Mouse (Mus musculus) lung, adult 2 months (tissue): ENCODE results near the gene Npas3.

Experiments used
- CTCF ChIP-seq: fragments of 200-500 bp; IDR thresholded peaks from 2 replicates; pipeline ENCODE4 v1.5.1; 2011; ENCODE audit warnings: mild to moderate bottlenecking, low read length, control low read depth; ENCODE audit not compliant: insufficient read depth
- POLR2A ChIP-seq: fragments of 200-500 bp; IDR thresholded peaks from 2 replicates; pipeline ENCODE4 v1.6.1; 2011; ENCODE audit warnings: low read depth, mild to moderate bottlenecking, control low read depth, low read length, borderline replicate concordance; ENCODE audit errors: extremely low read depth

DNA sequence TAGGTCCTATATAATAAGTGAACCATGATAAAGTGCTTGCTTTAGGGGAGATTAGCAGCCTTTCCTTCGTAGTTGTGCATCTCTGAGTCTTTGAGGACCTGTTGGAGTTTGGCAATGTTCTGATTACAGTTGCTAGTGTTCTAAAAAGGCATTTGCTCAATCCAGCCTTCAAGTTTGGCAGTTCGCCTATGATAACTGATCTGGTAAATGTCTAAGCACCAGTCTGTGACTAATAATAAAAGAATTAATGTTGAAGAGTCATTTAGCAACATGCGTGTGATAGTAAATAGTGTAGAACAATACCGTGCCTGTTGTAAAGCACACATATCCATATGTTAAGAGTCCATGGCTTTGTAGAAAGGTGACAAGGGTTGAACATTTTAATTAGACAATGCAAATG lies 173.2 kb downstream of the Npas3 start:
- no peak for TF ChIP-seq CTCF
- TF ChIP-seq POLR2A: no peak
